Mouse (Mus musculus): ENCODE results near the gene Suco. TPM values are rescaled to one million over a fixed set of nuclear protein-coding genes. Genes with fewer than 3 reads are reported as not detected.

The Suco gene
- polyA plus RNA-seq, 1 experiment = 0.69 TPM

DNA sequence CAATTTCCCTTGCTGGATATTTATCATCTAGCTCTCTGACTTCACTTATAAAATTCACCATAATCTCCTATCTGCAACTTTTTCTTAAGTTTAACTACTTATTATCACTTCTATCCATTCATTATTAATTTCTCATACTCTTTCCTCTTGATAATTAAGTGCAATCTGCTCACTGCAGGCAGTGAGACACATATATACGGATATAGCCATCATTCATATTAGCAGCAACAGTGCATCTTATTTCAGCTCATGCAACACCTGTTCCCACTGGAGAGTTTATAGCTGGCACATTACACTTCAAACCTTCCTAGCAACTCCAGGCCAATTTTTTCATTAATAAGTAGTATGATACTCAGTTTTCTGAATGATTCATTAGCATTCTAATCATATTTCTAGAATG, 7.1 kb downstream of the Suco start:
- Histone ChIP-seq H3K9me3 (ENCODE audit: control insufficient read depth, low read length) (no peaks in the 10 kb centered on the region), H3K4me1 (ENCODE audit: control insufficient read depth) (peaks cover 45% of the 10 kb centered on the region), H3K4me3 (replicated peaks) (no peak overlapping the region), H3K36me3 (ENCODE audit: control insufficient read depth) (peaks cover 30% of the 10 kb centered on the region), H3K27me3 (ENCODE audit: control insufficient read depth) (no peaks in the 10 kb centered on the region)
- TF ChIP-seq TAL1 (IDR thresholded peaks at IDR 0.05; ENCODE audit: low read length) = no peak
- TF ChIP-seq GATA1 (IDR thresholded peaks at IDR 0.05; ENCODE audit: low read length) = no peak

- peaks cover 36% of the 10 kb centered on the region for H3K4me1 ChIP-seq (ENCODE audit: control insufficient read depth)
- no peak for TF ChIP-seq GATA1 (IDR thresholded peaks at IDR 0.05; ENCODE audit: low read length)
- no peak for TF ChIP-seq TAL1 (IDR thresholded peaks at IDR 0.05; ENCODE audit: low read length)
- H3K9me3 ChIP-seq (ENCODE audit: control insufficient read depth, low read length) = no peaks in the 10 kb centered on the region
- no peaks in the 10 kb centered on the region for H3K27me3 ChIP-seq (ENCODE audit: control insufficient read depth)
- no peak overlapping the region for H3K4me3 ChIP-seq (replicated peaks)
- peaks cover 32% of the 10 kb centered on the region for H3K36me3 ChIP-seq (ENCODE audit: control insufficient read depth)
Measured at GRCm38 (mm10) chr1:161868413-161868812, 8.1 kb downstream of the Suco start.

- TF ChIP-seq GATA1 (IDR thresholded peaks at IDR 0.05; ENCODE audit: low read length) = no peak
- TF ChIP-seq TAL1 (IDR thresholded peaks at IDR 0.05; ENCODE audit: low read length) = no peak
- H3K4me1 ChIP-seq (ENCODE audit: control insufficient read depth) = peaks cover 14% of the 10 kb centered on the region
- H3K27me3 ChIP-seq (ENCODE audit: control insufficient read depth) = no peaks in the 10 kb centered on the region
- peaks cover 54% of the 10 kb centered on the region for H3K36me3 ChIP-seq (ENCODE audit: control insufficient read depth)
- H3K4me3 ChIP-seq (replicated peaks) = no peak overlapping the region
- H3K9me3 ChIP-seq (ENCODE audit: control insufficient read depth, low read length) = no peaks in the 10 kb centered on the region
Measured at GRCm38 (mm10) chr1:161863742-161864141, 12.7 kb downstream of the Suco start.

DNA sequence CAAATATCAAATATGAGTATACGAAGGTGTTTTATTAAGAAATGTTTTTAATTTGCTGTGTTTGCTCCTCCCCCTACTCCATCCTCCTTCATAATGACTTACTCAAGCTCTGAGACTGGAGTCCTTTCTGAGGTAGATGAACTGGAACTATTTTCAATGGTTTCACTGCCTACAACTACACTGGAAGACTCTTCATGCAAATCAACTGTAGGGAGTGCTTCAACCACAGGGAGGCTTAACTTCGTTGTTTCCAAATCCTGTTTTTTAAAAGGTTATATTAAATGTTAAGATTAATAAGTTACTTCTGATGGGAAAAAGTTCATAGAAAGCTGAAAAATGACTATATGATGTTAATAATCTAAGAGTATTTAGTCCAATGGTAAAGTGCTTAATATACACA, 17.2 kb downstream of the Suco start:
- no peaks in the 10 kb centered on the region for H3K9me3 ChIP-seq (ENCODE audit: control insufficient read depth, low read length)
- no peaks in the 10 kb centered on the region; the same call in 1 of the 2 replicates for H3K4me1 ChIP-seq (ENCODE audit: control insufficient read depth)
- no peak overlapping the region for H3K4me3 ChIP-seq (replicated peaks)
- H3K27me3 ChIP-seq (ENCODE audit: control insufficient read depth) = no peaks in the 10 kb centered on the region
- peaks cover 87% of the 10 kb centered on the region for H3K36me3 ChIP-seq (ENCODE audit: control insufficient read depth)
- no peak for TF ChIP-seq TAL1 (IDR thresholded peaks at IDR 0.05; ENCODE audit: low read length)

DNA sequence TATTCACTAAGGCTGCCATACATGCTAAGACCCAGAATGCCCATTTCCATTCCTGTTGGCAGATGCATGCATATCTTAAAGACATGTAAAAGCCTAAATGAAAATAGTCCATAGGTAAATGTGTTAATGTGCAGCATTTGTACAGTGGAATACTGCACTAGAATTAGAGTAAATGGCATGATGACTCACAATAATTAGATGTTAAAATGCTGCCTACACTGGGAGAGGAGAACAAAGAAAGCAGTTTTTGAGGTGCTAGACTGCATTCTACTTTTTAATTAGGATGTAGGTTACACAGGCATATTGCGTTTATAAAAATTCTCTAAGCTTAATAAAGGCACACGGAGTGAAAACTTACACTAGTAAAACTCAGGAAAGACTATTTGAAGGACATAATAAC, 49.8 kb downstream of the Suco start:
- Histone ChIP-seq H3K4me3 (replicated peaks) (no peak overlapping the region), H3K27me3 (ENCODE audit: control insufficient read depth) (no peaks in the 10 kb centered on the region), H3K4me1 (ENCODE audit: control insufficient read depth) (no peaks in the 10 kb centered on the region; the same call in 1 of the 2 replicates), H3K36me3 (ENCODE audit: control insufficient read depth) (peaks cover 89% of the 10 kb centered on the region), H3K9me3 (ENCODE audit: control insufficient read depth, low read length) (no peaks in the 10 kb centered on the region)
- TF ChIP-seq TAL1 (IDR thresholded peaks at IDR 0.05; ENCODE audit: low read length) (no peak), GATA1 (IDR thresholded peaks at IDR 0.05; ENCODE audit: low read length) (no peak)

GRCm38 (mm10) chr1:161809428-161809827, 67.1 kb downstream of the Suco start:
- Histone ChIP-seq H3K4me3 (replicated peaks) (no peak overlapping the region), H3K27me3 (ENCODE audit: control insufficient read depth) (no peaks in the 10 kb centered on the region), H3K4me1 (ENCODE audit: control insufficient read depth) (peaks cover 12% of the 10 kb centered on the region), H3K9me3 (ENCODE audit: control insufficient read depth, low read length) (no peaks in the 10 kb centered on the region), H3K36me3 (ENCODE audit: control insufficient read depth) (peaks cover 11% of the 10 kb centered on the region)
- TF ChIP-seq TAL1 (IDR thresholded peaks at IDR 0.05; ENCODE audit: low read length) = no peak
- TF ChIP-seq GATA1 (IDR thresholded peaks at IDR 0.05; ENCODE audit: low read length) = no peak

DNA sequence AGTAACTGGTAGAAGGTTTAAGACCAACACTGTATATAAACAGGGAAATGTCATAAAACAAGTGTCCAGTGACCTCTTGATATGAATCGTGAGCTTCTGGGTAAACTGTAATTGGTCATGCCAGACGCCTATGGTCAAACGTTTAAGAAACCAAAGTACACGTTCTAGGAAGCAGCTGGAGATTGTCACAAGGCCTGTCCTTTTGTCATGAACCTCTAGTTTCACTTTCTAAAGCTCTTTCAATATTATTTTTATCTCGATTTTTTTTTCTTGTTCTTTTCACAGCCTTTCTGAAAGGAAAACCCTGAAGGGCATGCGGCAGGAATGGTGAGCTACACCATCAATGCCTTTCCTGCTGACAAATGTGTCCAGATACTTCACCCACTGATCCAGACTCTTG, 67.5 kb downstream of the Suco start:
- H3K9me3 ChIP-seq (ENCODE audit: control insufficient read depth, low read length) = no peaks in the 10 kb centered on the region
- no peak overlapping the region for H3K4me3 ChIP-seq (replicated peaks)
- H3K27me3 ChIP-seq (ENCODE audit: control insufficient read depth) = no peaks in the 10 kb centered on the region
- H3K4me1 ChIP-seq (ENCODE audit: control insufficient read depth) = peaks cover 12% of the 10 kb centered on the region
- no peak for TF ChIP-seq TAL1 (IDR thresholded peaks at IDR 0.05; ENCODE audit: low read length)
- no peak for TF ChIP-seq GATA1 (IDR thresholded peaks at IDR 0.05; ENCODE audit: low read length)
- peaks cover 7% of the 10 kb centered on the region for H3K36me3 ChIP-seq (ENCODE audit: control insufficient read depth)

GRCm38 (mm10) chr1:161804541-161804971, 71.9 kb downstream of the Suco start:
- H3K4me3 ChIP-seq (replicated peaks) = no peak overlapping the region
- no peaks in the 10 kb centered on the region; the same call in 1 of the 2 replicates for H3K36me3 ChIP-seq (ENCODE audit: control insufficient read depth)
- peaks cover 3% of the 10 kb centered on the region; the same call in 1 of the 2 replicates for H3K9me3 ChIP-seq (ENCODE audit: control insufficient read depth, low read length)
- H3K4me1 ChIP-seq (ENCODE audit: control insufficient read depth) = peaks cover 15% of the 10 kb centered on the region
- TF ChIP-seq GATA1 (IDR thresholded peaks at IDR 0.05; ENCODE audit: low read length) = no peak
- no peak for TF ChIP-seq TAL1 (IDR thresholded peaks at IDR 0.05; ENCODE audit: low read length)
- no peaks in the 10 kb centered on the region for H3K27me3 ChIP-seq (ENCODE audit: control insufficient read depth)

DNA sequence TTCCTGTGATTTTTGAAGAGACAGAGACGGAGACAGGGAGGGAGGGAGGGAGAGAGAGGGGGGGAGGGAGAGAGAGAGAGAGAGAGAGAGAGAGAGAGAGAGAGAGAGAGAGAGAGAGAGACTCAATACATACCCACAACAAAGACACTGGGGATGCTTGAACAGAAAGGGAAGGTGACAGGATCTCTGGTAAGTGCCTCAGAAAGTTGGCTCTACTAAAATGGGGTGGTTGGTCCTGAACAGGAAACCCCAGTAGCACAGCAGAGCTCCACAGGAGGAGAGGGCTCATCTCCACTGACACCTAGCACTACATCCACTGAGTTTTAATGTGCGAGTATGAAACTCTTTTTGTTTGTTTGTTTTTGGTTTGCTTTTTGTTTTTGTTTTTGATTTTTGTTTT, 75.2 kb downstream of the Suco start:
- Histone ChIP-seq H3K4me1 (ENCODE audit: control insufficient read depth) (peaks cover 25% of the 10 kb centered on the region), H3K4me3 (replicated peaks) (no peak overlapping the region), H3K36me3 (ENCODE audit: control insufficient read depth) (no peaks in the 10 kb centered on the region; the same call in 1 of the 2 replicates), H3K27me3 (ENCODE audit: control insufficient read depth) (no peaks in the 10 kb centered on the region), H3K9me3 (ENCODE audit: control insufficient read depth, low read length) (peaks cover 4% of the 10 kb centered on the region; the same call in 1 of the 2 replicates)
- no peak for TF ChIP-seq GATA1 (IDR thresholded peaks at IDR 0.05; ENCODE audit: low read length)
- TF ChIP-seq TAL1 (IDR thresholded peaks at IDR 0.05; ENCODE audit: low read length) = no peak

DNA sequence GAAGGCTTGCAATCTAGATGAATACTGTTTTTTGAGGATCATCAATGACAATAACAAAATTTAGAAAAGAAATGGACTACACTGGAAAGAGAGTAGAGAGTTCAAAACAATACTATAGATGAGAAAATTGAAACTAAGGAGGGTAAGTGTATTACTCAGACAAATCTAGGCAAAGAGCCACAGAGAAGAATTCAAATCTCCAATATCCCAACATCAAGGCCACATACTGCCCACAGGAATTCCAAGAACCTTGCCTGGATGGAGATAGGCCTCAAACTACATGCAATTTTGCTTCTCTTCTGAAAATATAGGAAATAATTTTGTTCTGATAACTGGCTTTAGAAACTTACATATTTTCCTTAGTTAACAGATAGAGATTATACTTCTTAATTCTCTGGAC, 76.2 kb downstream of the Suco start:
- TF ChIP-seq TAL1 (IDR thresholded peaks at IDR 0.05; ENCODE audit: low read length) = no peak
- no peak for TF ChIP-seq GATA1 (IDR thresholded peaks at IDR 0.05; ENCODE audit: low read length)
- H3K36me3 ChIP-seq (ENCODE audit: control insufficient read depth) = no peaks in the 10 kb centered on the region; the same call in 1 of the 2 replicates
- peaks cover 4% of the 10 kb centered on the region; the same call in 1 of the 2 replicates for H3K9me3 ChIP-seq (ENCODE audit: control insufficient read depth, low read length)
- no peaks in the 10 kb centered on the region for H3K27me3 ChIP-seq (ENCODE audit: control insufficient read depth)
- no peak overlapping the region for H3K4me3 ChIP-seq (replicated peaks)
- peaks cover 24% of the 10 kb centered on the region for H3K4me1 ChIP-seq (ENCODE audit: control insufficient read depth)
